Comparison of ENCODE assay signal across 18 mouse cellular contexts in the genomic region with DNA sequence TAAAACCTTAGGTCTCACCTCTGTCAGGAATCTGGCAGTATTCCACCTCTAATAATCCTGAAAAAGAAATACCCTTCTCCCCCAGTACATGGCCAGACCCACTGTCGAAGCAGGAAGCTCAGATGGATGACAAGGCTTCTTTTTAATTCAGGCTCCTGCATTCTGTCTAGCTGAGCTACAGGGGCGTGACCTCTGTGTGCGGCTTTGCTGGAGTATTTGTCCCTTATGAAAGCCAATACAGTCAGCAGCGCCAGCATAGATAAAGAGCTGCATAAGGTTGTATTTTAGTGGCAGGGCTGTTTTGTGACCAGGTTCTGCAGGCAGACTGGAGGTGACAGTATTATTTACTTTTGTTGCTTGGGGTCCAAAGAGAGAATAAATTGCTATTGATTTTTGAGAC. TPM values are rescaled to one million over a fixed set of nuclear protein-coding genes. Genes with fewer than 3 reads are reported as not detected.
DNase-seq lines count a peak whose midpoint lies in the region; ATAC-seq lines count a peak whose summit lies in the region.
"Had no signal": no experiment of that assay in that cellular context is flagged by ENCODE, and none has a peak within 500 bp of the region (broad histone marks: within the 10 kb centered on the region; RNA-seq: fewer than 3 reads in every experiment).

No protein-coding gene starts in this region.

- ATAC-seq in neural tube, embryonic 11.5 days (ENCODE audit: insufficient read depth, low FRiP score, low TSS enrichment) = no peak
- no peak for ATAC-seq in neural tube, embryonic 15.5 days (ENCODE audit: low FRiP score)
- no peak for ATAC-seq in midbrain, embryonic 14.5 days (ENCODE audit: low FRiP score, low TSS enrichment)
- ATAC-seq: inflammation-experienced regulatory T-cells, adult 6 months had no signal

- 29% methylated on average over 4 of the region's 4 CpGs for WGBS in neural tube, embryonic 11.5 days
- 27% methylated on average over 4 of the region's 4 CpGs for WGBS in neural tube, embryonic 15.5 days
- 8% methylated on average over 4 of the region's 4 CpGs for WGBS in midbrain, embryonic 14.5 days

- H3K4me1 ChIP-seq in neural tube, embryonic 11.5 days (ENCODE audit: control insufficient read depth, insufficient read depth, low read length) = no peaks in the 10 kb centered on the region
- peaks cover 5% of the 10 kb centered on the region; the same call in 1 of the 2 replicates for H3K4me1 ChIP-seq in neural tube, embryonic 15.5 days
- peaks cover 6% of the 10 kb centered on the region; the same call in 1 of the 2 replicates for H3K4me1 ChIP-seq in midbrain, embryonic 14.5 days (ENCODE audit: control insufficient read depth, insufficient read depth, low read length)

- H3K9ac ChIP-seq in neural tube, embryonic 11.5 days (ENCODE audit: low read length) = no peak overlapping the region
- no peak overlapping the region for H3K9ac ChIP-seq in neural tube, embryonic 15.5 days (replicated peaks)
- no peak overlapping the region for H3K9ac ChIP-seq in midbrain, embryonic 14.5 days (replicated peaks; ENCODE audit: low read length)
- H3K9ac ChIP-seq: limb, embryonic 13.5 days; liver, embryonic 14.5 days had no signal

- no peak overlapping the region for H3K4me3 ChIP-seq in neural tube, embryonic 11.5 days (ENCODE audit: low read depth, low read length)
- no peak overlapping the region for H3K4me3 ChIP-seq in neural tube, embryonic 15.5 days (replicated peaks)
- H3K4me3 ChIP-seq in midbrain, embryonic 14.5 days (replicated peaks; ENCODE audit: low read depth, low read length) = no peak overlapping the region
- H3K4me3 ChIP-seq: limb, embryonic 13.5 days; myocyte had no signal

- no peak overlapping the region for H3K27ac ChIP-seq in neural tube, embryonic 11.5 days (ENCODE audit: low read depth, low read length)
- no peak overlapping the region for H3K27ac ChIP-seq in neural tube, embryonic 15.5 days (replicated peaks)
- H3K27ac ChIP-seq in midbrain, embryonic 14.5 days (replicated peaks; ENCODE audit: low read depth, low read length) = no peak overlapping the region
- H3K27ac ChIP-seq: limb, embryonic 13.5 days; liver, embryonic 14.5 days had no signal

- DNase-seq in heart, adult 18-20 months = peak; percentile 22 to 45
- DNase-seq in heart, postnatal 25 days (ENCODE audit: low spot score) = no peak
- DNase-seq in neural tube, embryonic 11.5 days (ENCODE audit: low spot score) = peak; percentile 19
- DNase-seq in heart, adult 9 months (ENCODE audit: low spot score in 2 of 2) = peak; percentile 4 to 26
- peak; percentile 43 for DNase-seq in midbrain, embryonic 14.5 days
- DNase-seq in kidney, adult 11 months = no peak
- no peak for DNase-seq in right cerebral cortex, postnatal 36 days (ENCODE audit: low spot score in 2 of 2)
- DNase-seq: adrenal gland, postnatal 14 days; cerebellum, adult 9-10 months; gastrocnemius, postnatal 14 days; kidney, adult 9 months; kidney, postnatal 36 days; spleen, adult 18-20 months had no signal

- H3K4me2 ChIP-seq in neural tube, embryonic 11.5 days (ENCODE audit: low read depth) = no peak overlapping the region
- H3K4me2 ChIP-seq in neural tube, embryonic 15.5 days = no peak overlapping the region
- no peak overlapping the region for H3K4me2 ChIP-seq in midbrain, embryonic 14.5 days (ENCODE audit: low read length)
- H3K4me2 ChIP-seq: limb, embryonic 13.5 days had no signal

- intact Hi-C loops in heart, postnatal 25 days (cut with DNase I) = no loop called here

- H3K27me3 ChIP-seq in neural tube, embryonic 11.5 days (ENCODE audit: control insufficient read depth, insufficient read depth, low read length) = no peaks in the 10 kb centered on the region
- H3K27me3 ChIP-seq in neural tube, embryonic 15.5 days (replicated peaks) = no peaks in the 10 kb centered on the region
- no peaks in the 10 kb centered on the region for H3K27me3 ChIP-seq in midbrain, embryonic 14.5 days (ENCODE audit: control insufficient read depth, insufficient read depth, low read length)
- H3K27me3 ChIP-seq: limb, embryonic 13.5 days had no signal

- no peaks in the 10 kb centered on the region for H3K9me3 ChIP-seq in neural tube, embryonic 11.5 days (ENCODE audit: control insufficient read depth, low read length)
- no peaks in the 10 kb centered on the region for H3K9me3 ChIP-seq in neural tube, embryonic 15.5 days (replicated peaks)
- H3K9me3 ChIP-seq in midbrain, embryonic 14.5 days (ENCODE audit: control insufficient read depth, low read length) = no peaks in the 10 kb centered on the region
- H3K9me3 ChIP-seq: limb, embryonic 13.5 days had no signal

- H3K36me3 ChIP-seq in neural tube, embryonic 11.5 days (ENCODE audit: control insufficient read depth, insufficient read depth, low read length) = no peaks in the 10 kb centered on the region
- H3K36me3 ChIP-seq in neural tube, embryonic 15.5 days = no peaks in the 10 kb centered on the region
- no peaks in the 10 kb centered on the region for H3K36me3 ChIP-seq in midbrain, embryonic 14.5 days (ENCODE audit: control insufficient read depth, insufficient read depth, low read length)
- H3K36me3 ChIP-seq: limb, embryonic 13.5 days had no signal

RNA-seq across cellular contexts. Expression of a gene that starts 47.7 kb away (rescaled TPM):
- 10 to 100 TPM; 12.3 to 13.1 TPM for total RNA-seq in heart, adult 18-20 months (2021)
- 1 to 10 TPM; 8.7 to 9.2 TPM for total RNA-seq in heart, postnatal 25 days (2021)
- polyA plus RNA-seq in neural tube, embryonic 11.5 days (2014; fragmentation: Nextera tagmentation; extraction: Ambion mirVana) = 1.3 and 1.4 TPM in 2 replicates
- polyA plus RNA-seq in neural tube, embryonic 15.5 days (2015; fragmentation: Nextera tagmentation; extraction: Ambion mirVana) = 4.8 and 5.8 TPM in 2 replicates
- 3.9 and 4.4 TPM in 2 replicates for polyA plus RNA-seq in midbrain, embryonic 14.5 days (2014; fragmentation: Nextera tagmentation; extraction: Ambion mirVana)

RNA-seq across cellular contexts. Expression of a gene that starts 47.8 kb away (rescaled TPM):
- total RNA-seq in heart, adult 18-20 months (2021) = 1 to 10 TPM; 1.1 to 2.1 TPM
- total RNA-seq in heart, postnatal 25 days (2021) = 1 to 10 TPM; 1.1 to 1.2 TPM
- 5.3 and 6.4 TPM in 2 replicates for polyA plus RNA-seq in neural tube, embryonic 11.5 days (2014; fragmentation: Nextera tagmentation; extraction: Ambion mirVana)
- 16.4 and 19.3 TPM in 2 replicates for polyA plus RNA-seq in neural tube, embryonic 15.5 days (2015; fragmentation: Nextera tagmentation; extraction: Ambion mirVana)
- polyA plus RNA-seq in midbrain, embryonic 14.5 days (2014; fragmentation: Nextera tagmentation; extraction: Ambion mirVana) = 9.2 and 13.6 TPM in 2 replicates
- polyA plus RNA-seq: inflammation-experienced regulatory T-cells, adult 6 months had no signal

Comparison
In these comparisons a context has a peak if more than half of its experiments do, and no peak if none do; other contexts are left out.
1. DNase-seq: peak in heart, adult 18-20 months (2 of 2), neural tube, embryonic 11.5 days (single experiment), heart, adult 9 months (2 of 2) and midbrain, embryonic 14.5 days (single experiment); none in heart, postnatal 25 days (single experiment), kidney, adult 11 months (single experiment) and right cerebral cortex, postnatal 36 days (0 of 2).